Mouse (Mus musculus) kidney, postnatal 25 days (tissue): Measurements from ENCODE around the gene BC030867.

Experiments
- DNase-seq, 2 experiments: peaks; one replicate each; pipeline ENCODE4 v3.0.0; 2021; ENCODE audit warnings: mixed read lengths in 2 of 2

Gene BC030867

DNA sequence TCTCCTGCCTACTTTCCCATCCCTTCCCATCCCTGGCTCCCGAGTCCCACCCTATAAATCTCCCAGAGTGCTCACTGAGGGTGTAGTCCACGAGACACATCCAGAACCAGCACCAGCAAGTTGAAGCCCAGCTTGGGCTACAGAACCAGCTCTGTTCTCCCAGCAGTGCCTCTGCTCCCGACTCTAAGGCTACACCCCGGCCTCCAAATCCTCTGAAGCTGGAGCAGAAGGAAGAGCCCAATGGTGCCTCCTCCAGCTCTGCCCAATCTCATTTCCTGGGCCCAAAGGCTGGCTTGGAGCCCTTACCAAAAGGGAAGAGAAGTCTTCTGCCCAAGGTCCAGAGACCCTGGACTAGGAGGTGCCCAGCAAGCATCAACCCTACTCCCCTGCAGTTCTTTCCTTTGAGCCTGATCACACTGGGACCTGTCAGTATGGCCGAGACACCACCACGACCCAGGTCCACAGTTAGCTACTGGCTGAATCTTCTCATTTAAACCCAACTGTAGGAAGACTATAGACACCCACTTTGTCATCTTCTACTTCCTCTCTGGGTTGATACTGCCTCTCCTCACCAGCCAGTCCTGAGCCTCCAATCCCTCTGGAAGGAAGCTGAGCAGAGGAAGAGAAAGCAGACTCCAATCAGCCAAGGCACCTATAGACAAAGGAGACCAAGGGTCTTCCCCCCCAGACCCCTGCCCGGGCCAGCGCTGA lies 27.3 kb upstream of the BC030867 start:
- DNase-seq = no peak

DNA sequence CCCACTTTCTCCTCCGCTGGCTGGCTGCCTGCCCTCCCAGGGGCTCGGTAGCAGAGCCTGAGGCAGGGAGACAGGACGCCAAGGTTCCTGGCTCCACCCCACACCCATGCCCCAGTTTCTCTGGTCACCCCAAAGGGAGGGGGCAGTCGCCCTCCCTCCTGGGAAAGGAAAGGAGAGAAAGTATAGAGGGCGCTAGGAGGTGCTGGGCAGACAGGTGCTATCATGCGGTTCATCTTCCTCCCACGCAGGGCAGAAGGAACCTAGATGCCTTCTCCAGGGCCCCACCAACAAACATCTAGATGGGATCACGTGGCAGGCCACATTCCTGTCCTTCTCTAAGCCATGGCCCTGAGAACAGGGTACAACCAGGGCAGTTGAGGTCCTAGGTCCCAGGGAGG lies 26.7 kb upstream of the BC030867 start:
- peak; percentile 65 to 85 for DNase-seq

DNA sequence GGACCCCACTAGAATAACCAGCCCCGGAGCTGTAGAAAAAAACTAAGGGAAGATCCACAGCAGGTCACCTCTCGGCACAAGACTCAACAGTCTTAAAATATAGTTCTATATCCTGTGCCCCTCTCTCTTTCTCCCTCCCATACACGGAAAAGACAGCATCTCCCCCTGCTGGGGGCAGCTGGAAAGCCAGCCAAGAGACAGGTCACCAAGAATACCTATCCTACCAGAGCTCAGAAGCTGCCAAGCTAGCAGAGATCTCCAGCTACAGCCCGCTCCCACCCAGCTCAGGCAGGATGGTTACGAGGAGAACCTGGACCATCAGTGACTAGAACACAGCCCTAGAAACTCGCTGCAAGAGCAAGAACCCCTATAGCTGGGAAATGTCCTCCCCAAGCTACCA lies 25.5 kb upstream of the BC030867 start:
- peak; percentile 67 to 68 for DNase-seq

DNA sequence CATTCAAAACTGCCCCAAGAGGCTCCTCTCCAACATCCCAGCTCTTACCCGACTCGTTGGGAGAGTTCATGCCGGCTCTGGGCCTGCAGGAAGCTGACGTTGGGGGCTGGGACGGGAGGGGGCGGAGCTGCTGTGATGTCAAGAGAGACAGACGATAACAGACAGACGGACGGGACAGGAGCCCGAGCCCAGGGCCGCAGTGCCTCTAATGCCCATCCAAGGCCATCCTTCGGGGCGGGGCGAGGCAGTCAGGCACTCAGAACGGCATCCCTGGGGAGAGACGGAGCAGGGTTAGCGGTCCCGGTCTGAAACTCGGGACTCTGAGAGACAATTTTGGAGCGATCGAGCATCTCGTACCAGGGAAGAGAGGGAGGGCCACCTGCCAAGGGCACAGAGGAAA lies 24.0 kb upstream of the BC030867 start:
- peak; percentile 48 to 57 for DNase-seq

DNA sequence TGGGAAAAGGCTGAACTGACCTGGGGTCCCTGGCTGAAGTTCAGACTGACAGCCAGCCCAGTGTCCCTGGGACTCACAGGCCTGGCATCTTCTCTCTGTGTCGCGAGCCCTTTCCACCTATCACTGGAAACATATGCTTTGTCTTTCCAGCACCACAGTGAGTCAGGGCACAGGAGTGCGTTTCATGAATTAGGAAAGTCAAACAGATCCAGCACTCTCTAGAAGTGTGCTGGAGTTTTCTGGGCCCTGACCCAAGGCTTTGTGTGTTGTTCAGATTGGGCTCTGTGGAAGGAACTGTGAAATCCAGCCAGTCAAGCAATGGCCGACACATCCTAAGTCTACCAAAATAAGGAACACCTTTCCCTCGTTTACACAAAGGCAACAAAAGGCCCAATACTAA lies 23.5 kb upstream of the BC030867 start:
- DNase-seq = no peak

DNA sequence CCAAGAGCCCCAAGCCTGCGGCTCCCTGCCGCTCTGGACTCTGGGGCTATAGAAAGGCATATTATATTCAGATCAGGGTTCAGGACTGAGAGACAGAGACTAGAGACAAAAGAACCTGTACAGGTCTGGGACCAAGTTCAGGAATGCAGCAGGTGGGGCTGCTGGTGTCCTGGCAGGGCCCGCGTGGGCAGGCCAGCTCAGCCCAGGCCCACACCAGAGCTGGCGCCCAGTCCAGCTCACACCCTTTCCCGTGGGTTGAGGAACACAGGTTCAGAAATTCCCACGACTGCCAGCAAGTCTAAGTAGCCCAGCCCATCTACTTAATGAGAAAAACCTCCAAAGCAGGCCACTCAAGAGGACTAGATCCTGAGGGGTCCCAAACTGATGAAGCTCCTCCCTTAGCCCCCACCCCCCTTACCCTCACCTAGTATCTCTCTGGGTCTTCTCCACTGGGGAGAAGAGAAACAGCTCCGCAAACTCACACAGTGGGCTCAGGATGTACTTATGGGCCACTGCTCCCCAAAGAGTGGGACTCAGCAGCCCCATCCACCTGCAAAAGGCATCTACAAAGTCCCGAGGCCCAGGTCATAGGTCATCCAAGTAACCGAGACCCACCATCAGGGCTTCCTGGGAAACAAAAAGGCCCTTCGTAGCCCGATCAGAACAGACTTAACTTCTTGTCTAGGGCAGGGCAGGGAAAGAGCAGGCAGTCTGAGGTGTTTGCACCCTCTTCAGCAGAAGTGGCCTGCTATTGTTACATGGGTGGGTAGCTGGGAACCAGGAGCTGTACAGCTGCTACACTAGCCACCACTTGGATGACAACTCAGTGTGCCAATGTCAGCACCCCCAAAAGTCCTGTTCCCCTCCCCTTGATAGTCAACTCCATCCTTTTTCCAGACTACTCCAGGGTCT lies 22.4 kb upstream of the BC030867 start:
- no peak for DNase-seq

DNA sequence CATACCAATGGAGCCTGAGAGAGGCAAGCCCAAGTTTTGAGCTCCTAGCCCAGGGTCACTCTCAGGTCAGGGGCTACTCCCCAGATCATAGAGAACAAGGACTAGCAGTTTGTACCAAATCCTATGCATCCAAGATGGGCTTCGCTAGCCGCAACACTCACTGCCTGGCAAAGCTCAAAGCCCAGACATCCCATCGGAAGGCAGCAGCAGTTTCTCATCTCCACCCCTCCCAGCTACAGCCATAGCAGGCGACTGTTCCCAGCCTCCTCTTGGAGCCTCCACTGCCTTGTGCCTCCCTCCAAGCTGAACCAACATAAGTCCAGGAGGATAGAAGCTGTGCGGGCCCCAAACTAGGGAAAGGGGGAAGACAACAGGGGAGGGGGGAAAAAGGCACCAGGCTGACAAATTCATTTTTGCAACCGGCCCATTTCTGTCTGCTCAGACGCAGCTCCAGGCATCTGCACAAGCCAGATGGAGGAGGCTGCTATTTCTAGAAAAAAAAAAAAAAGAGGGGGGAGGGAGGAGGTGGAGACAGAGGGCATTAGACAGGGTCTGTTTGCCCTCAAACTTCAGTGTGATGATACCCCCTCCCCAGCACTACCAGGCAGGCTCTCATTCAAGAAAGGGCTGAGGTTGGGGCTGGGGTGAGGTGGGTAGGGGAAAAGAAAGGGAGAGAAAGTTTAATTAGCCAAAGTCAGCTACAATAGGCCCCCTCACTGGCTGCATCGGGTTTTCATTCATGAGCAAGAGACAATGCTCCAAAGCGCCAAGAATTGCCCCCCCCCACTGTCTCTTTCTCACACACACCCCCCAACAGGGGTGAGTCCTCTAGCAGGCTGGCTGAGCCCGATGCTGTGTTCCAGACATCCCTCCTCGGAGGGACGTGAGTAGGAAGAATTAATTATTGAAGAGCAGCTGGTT lies 21.2 kb upstream of the BC030867 start:
- DNase-seq = no peak

DNA sequence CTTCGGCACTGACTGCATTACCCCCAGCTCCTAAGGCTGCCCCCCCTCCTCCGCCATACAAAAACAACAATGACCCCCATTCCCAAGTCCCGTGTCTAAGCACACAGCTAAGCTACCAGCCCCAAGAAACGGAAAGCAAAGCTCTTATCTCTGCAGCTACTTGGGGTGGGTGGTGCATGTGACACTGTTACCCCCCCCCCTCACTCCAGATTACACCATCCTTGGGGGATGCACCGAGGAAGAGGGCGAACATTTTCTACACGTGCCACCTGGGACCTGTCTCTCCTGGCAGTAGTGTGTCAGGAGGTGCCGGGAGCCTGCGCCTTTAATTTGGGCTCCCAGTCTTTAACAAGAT lies 20.5 kb upstream of the BC030867 start:
- no peak for DNase-seq

DNA sequence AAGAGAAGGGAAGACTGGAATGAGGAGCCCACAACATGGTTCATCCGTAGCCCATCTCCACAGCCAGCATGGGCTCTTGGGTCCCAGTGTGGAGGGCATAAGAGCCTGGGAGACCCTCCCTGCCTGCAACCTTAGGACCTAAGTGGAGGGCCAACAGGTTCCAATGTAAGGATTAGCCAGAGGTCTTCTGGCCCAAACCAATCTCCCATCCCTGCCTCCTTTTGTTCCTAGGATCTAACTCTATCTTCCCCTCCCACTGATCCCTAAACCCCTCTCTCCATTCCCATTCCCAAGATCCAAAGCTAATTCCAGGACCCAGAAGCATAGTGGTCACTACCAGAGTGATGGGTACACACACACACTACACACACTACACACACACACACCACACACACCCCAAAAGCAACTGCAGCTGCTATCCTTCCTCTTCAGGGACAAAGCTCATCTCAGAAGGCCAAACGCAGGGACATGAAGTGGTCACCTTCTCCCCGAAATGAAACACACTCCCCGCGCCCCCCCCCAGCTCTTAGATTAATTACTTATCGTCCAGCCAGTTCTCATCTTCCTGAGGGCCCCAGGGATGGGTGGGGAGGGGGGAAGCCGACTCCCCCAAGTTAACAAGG lies 19.9 kb upstream of the BC030867 start:
- no peak for DNase-seq

DNA sequence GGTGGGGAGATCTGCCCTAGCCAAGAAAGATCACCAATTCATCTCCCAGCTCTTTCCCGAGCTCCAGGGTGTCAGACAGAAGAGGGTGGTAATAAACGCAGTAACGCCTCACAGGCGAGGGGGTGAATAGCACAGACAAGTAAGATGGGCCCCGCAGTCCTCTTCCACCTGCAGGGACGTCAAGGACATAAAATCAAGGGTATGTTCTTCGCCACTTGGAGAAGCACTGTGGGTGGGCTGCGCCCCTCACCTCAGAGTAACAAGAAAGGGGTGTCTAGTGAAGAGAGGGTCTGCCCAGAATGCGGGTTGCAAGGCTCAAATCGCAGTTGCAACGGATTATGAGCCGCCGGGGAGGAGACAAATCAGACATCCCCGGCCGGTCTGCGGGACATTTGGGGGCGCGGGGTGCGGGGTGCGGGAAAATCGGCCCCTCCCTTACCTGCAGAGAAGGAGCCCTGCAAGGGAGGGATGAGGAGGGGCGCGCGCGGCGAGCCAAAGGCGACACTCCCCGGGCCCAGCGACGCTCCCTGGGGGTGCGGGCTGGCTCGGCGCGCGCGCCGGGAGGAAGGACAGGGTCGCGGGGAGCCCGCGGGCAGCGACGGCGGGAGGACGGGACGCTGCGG lies 19.2 kb upstream of the BC030867 start:
- DNase-seq = no peak

DNA sequence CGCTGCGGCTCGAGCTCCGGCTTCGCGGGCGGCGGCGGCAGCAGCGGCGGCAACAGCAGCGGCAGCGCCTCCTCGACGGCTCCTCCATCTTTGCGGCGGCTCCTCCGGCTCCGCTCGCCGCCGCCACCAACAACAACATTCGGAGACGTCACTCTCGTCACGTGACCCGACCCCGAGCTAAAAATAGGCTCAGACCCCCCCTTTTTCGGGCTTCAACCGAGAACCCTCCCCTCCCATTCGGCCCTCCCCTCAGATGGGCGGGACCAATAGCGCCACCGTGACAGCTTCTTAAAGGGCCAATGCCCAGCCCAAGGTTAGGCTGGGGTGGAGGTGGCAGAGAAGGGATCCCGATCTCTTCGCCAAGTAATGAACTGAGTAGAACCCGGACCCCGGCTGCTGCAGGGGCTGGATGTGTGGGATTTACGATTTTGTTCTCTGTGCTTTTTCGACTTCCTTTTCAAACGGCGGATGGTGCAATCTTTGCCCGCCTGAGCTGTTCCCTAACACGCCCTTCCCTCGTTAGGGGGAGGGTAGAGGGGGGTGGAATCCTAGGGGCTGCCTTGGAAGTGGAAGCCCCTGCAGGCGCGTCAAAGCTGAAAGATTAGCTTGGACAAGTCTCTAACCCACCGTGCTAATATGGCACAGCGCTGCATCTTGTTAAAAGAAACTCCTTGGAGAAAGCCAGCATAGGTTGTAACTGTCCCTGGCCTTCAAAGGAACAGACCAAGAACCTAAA lies 18.5 kb upstream of the BC030867 start, which contains the start of gene Hdac5:
Hdac5 (minus strand) TSS at position 161 of the 736 bp plus-strand sequence.
- peak; percentile 99 to 100 for DNase-seq

DNA sequence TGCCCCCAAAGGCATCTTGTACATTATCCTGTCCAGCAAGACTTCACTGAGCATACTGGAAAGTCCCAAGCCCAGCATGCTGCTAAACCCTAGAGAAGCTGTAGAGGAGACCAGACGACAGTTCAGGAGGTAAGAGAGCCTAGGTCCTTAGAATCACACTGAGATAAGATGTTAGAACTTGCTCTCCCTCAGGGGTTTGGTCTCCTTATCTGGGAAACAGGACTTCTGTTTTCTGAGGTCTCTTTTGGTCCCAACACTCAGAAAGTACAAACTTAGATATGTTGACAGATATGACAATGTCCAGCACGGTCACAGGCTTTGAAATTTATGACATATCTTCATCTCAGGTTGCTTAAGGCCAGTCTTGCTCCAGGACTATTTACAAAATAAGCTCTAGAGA lies 12.7 kb upstream of the BC030867 start:
- no peak for DNase-seq

DNA sequence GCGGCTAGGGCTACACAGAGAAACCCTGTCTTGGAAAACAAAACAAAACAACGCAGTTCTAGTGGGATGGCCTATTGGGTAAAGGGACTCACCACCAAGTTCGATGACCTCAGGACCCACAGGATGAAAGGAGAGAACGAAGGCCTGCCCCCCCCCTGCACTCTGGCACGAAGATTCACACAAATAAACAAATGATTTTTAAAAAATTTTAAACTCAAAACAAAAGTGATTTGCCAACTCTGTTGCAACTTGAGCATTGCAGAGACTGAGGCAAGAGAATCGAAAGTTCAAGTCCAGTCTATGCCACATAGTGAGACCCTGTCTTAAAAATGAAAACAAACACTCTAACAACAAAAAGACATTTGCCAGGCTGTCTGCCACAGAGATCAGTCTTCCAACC lies 8.0 kb upstream of the BC030867 start:
- DNase-seq = no peak

DNA sequence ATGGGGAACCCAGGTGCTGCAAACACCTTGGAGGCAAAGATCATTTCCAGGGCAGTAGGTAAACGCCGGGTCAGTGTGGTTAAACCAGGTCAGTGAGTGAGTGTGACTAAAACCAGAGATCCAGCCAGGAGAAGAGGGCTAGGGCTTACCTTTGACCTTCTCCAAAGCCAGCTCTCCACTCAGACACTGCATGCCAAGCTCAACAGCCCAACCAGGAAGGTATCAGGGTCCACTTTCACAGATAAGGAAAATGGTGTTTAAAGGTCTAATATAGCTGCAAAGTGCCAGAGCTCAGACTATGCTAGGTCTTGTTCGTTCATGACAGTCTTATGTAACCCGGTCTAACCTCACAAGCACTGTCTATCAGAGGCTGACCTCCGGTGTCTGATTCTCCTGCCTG lies 7.4 kb upstream of the BC030867 start:
- DNase-seq = peak; percentile 36 to 62

DNA sequence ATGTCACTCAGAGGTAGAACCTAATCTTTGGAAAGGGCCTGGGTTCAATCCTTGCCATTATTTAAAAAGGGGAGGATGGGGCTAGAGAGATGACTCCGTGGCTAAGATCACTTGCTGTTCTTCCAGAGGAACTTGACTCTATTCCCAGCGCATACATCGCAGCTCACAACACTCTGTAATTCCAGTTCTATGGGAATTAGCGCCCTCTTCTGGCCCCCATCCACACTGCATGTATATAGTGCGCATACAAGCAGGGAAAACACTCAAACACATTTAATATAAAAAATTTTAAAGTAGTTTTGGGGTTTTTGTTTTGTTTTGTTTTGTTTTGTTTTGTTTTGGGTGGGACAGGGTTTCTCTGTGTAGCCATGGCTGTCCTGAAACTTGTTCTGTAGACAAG lies 6.8 kb upstream of the BC030867 start:
- DNase-seq = no peak

DNA sequence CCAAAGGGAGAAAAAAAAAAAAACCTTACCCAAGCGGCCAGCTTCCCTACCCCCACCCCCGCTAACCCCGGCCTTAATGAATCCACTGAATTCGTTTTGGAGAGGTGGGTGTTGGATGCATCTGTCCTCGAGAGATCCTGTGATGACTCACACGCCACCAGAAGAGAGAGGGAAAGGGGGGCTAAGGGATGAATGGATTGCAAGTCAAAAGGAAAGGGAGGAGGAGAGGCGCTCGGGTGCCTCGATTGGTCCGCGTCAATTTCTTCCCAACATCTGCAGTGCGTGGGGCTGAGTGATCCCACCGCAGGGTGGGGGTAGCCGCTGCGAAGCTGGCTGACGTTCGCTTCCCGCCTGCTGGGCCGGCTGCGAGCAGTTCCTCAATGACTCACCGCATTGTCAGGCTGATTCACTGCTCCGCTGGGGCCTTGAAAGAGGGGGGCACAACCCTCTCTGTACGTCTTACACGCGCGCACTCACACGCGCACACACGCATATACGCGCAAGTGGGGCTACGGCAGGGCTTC lies 3.7 kb upstream of the BC030867 start:
- DNase-seq = peak in 1 of 2 experiments; percentile 24

DNA sequence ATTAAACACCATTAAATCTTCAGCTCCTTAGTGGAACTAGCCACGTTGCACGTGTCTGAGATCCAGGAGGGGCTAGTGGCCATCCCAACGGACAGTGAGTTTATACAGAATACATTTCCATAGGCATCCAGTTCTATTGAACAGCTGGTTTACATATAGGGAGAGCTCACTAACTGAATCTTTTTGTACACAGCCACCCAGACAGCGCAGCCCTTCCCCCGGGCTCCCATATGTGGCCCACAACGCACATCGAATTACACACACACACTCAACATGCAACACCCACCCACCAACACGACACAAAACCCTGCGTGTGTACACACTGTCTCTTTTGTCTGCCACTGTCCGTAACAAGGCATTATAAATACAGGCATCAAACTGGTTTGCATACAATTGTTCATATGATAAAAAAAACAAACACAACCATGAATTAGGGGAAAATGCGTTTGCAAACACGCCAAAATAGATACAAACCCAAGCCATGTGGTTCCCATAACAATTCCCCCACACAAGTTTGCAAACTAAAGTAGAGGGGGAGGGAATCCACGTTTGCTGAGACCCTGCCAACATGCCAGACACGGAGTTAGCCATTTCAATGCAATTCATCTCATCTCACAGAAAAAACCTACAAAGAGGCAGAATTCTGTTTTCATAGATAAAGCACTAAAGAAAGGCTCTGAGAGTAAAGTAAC lies 3.0 kb upstream of the BC030867 start:
- no peak for DNase-seq

DNA sequence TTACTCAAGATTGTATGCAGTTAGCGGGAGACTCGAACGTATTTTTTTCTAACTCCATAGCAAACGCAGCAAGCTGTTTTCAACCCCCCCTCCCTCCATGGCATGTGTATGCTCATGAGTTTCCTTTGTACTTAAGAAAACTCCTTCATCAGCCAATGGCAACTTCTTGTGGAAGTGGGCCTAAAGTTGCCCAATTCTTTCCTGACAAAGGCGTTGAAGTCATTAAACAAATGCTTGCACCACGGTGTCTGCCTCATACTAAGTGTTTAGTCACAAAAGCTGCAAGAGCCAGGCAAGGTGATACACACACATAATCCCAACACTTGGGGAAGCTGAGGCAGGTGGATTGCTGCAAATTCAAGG lies 2.4 kb upstream of the BC030867 start:
- DNase-seq = no peak

DNA sequence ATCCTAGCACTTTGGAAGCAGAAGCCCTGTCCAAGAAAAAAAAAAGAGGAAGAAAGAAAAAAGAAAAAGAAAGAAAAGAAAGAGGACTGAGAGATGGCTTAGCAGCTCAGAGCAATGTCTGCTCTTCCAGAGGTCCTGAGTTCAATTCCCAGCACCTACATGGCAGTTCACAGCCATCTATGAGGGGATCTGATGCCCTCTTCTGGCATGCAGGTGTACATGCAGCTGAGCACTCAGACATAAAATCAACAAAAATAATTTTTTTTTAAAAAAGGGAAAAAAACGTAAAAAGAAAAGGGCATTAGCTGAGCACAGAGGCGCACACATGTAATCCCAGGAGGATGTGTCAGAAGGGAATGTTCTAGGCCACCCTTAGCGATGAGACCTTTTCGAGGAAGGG lies 1.8 kb upstream of the BC030867 start:
- DNase-seq = no peak

DNA sequence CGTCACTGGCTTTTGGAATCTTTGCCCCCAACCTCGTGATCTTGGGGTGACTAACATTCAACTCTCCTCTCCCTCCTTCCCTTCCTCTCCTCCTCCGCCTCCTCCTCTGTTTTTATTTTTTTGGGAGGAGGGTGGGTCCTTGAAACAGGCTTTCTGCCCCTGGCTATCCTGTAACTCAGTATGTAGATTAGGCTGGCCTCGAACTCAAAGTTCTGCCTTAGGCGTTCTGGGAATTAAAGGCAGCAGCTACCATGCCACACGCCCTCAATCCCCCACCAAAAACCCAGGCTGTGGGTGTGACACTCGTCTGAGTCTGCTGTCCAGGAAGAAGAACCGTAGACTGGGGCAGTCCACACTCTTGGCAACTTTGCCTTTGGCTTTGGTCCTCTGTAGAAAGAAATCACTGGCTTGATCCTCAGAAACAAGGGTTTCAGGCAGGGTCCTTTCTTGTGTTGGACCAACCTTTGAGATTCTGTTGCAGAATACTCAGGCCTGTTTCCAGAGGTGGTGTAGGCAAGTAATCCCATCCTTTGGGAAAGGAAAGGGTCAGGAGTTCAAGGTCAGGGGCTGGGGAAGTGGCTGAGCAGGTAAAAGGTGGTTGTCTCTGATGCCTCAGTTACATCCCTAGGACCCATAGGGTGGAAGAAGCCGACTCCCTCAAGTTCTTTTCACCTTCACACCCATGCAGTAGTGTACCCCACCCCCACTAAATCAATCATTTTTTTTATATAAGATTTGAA lies 839 bp downstream of the BC030867 start:
- DNase-seq = no peak
